Mouse (Mus musculus): ENCODE measurements around the gene Cntnap5a.

GRCm38 (mm10) chr1:116044083-116044482 lies 359.5 kb downstream of the Cntnap5a start:
- TF ChIP-seq POLR2A (IDR thresholded peaks at IDR 0.05; ENCODE audit: control insufficient read depth, extremely low read depth, insufficient read depth, low read length, poor library complexity) (no peak), CTCF (IDR thresholded peaks at IDR 0.05; ENCODE audit: borderline replicate concordance, control insufficient read depth, extremely low read depth, insufficient read depth, low read length, poor library complexity) (no peak)

Data from thymus, adult 2 months (tissue).